Mouse (Mus musculus) MEL (cell line): ENCODE measurements at regions not wholly inside any gene's neighbourhood (a gene's known extent, or its start where the extent isn't known, plus 50 kb on each side); places are given as distances from the start of the nearest gene placed in this dataset.

Source experiments
- DNase-seq: peaks from one replicate; pipeline ENCODE4 v3.0.0; 2011; ENCODE audit warnings: low read depth, low spot score
- H3K27ac ChIP-seq: 2 replicates; pipeline ENCODE4 v1.5.1; 2012; ENCODE audit warnings: low read depth, mild to moderate bottlenecking, control low read depth, low read length, moderate library complexity; ENCODE audit not compliant: control insufficient read depth
- H3K27me3 ChIP-seq, 2 experiments: fragments of 150-350 bp in 1 of 2; sonication (generic) in 1 of 2; 2 replicates each; pipeline ENCODE4 v1.6.1; 2012; ENCODE audit warnings: low read length in 2 of 2, mild to moderate bottlenecking in 2 of 2, improper control_type of control experiment in 1 of 2, moderate library complexity in 1 of 2; ENCODE audit not compliant: insufficient read depth in 2 of 2, control insufficient read depth in 1 of 2
- H3K36me3 ChIP-seq, 2 experiments: 2 replicates each; pipeline ENCODE4 v1.6.1; 2012 to 2014; ENCODE audit warnings: low read length in 2 of 2, improper control_type of control experiment in 1 of 2, inconsistent platforms in 1 of 2, mild to moderate bottlenecking in 1 of 2; ENCODE audit not compliant: insufficient read depth in 2 of 2, control insufficient read depth in 1 of 2
- H3K4me1 ChIP-seq, 2 experiments: fragments of 150-350 bp in 1 of 2; sonication (generic) in 1 of 2; 2 replicates each; pipeline ENCODE4 v1.6.1; 2012; ENCODE audit warnings: low read length in 2 of 2, improper control_type of control experiment in 1 of 2, mild to moderate bottlenecking in 1 of 2; ENCODE audit not compliant: insufficient read depth in 2 of 2, control insufficient read depth in 1 of 2
- H3K4me3 ChIP-seq, 2 experiments: fragments of 150-350 bp in 1 of 2; sonication (generic) in 1 of 2; 2 replicates each; pipeline ENCODE4 v1.5.1; 2012; ENCODE audit warnings: low read depth in 2 of 2, low read length in 2 of 2, mild to moderate bottlenecking in 2 of 2, moderate library complexity in 2 of 2, control low read depth in 1 of 2, improper control_type of control experiment in 1 of 2; ENCODE audit not compliant: control insufficient read depth in 1 of 2, insufficient read depth in 1 of 2
- H3K79me2 ChIP-seq: 2 replicates; pipeline ENCODE4 v1.6.1; 2012; ENCODE audit warnings: mild to moderate bottlenecking, low read length, moderate library complexity; ENCODE audit not compliant: control insufficient read depth, poor library complexity, insufficient read depth
- H3K9ac ChIP-seq: 2 replicates; pipeline ENCODE4 v1.6.1; 2012; ENCODE audit warnings: low read depth, mild to moderate bottlenecking, control low read depth, low read length, moderate library complexity; ENCODE audit not compliant: control insufficient read depth, poor library complexity, severe bottlenecking
- H3K9me3 ChIP-seq: fragments of 150-350 bp; sonication (generic); replicated peaks from 2 replicates; pipeline ENCODE4 v1.6.1; 2012; ENCODE audit warnings: mild to moderate bottlenecking, low read length, improper control_type of control experiment, moderate library complexity; ENCODE audit not compliant: insufficient read depth
- CHD1 ChIP-seq: IDR thresholded peaks from 2 replicates; pipeline ENCODE4 v1.6.1; 2012; ENCODE audit warnings: low read depth, mild to moderate bottlenecking, inconsistent platforms, low read length, improper control_type of control experiment
- CHD2 ChIP-seq: IDR thresholded peaks from 2 replicates; pipeline ENCODE4 v1.6.1; 2011; ENCODE audit warnings: low read length, improper control_type of control experiment
- CTCF ChIP-seq, 3 experiments: IDR thresholded peaks in 2 of 3; conservative IDR thresholded peaks in 1 of 3; 2 replicates each; pipeline ENCODE4 v1.5.1; 2011 to 2012; ENCODE audit warnings: low read length in 3 of 3, low read depth in 2 of 3, mild to moderate bottlenecking in 2 of 3, improper control_type of control experiment in 1 of 3, inconsistent platforms in 1 of 3, mixed read lengths in 1 of 3, moderate library complexity in 1 of 3; ENCODE audit not compliant: control insufficient read depth in 1 of 3, insufficient read depth in 1 of 3, poor library complexity in 1 of 3, severe bottlenecking in 1 of 3
- E2F4 ChIP-seq: IDR thresholded peaks from 2 replicates; pipeline ENCODE4 v1.6.1; 2011; ENCODE audit warnings: low read depth, low read length, improper control_type of control experiment, borderline replicate concordance
- EP300 ChIP-seq, 2 experiments: IDR thresholded peaks; 2 replicates each; pipeline ENCODE4 v1.6.1; 2011; ENCODE audit warnings: improper control_type of control experiment in 2 of 2, low read length in 2 of 2, low read depth in 1 of 2, mild to moderate bottlenecking in 1 of 2
- ETS1 ChIP-seq: IDR thresholded peaks from 2 replicates; pipeline ENCODE4 v1.6.1; 2012; ENCODE audit warnings: low read depth, mild to moderate bottlenecking, inconsistent platforms, low read length, improper control_type of control experiment, moderate library complexity
- GABPA ChIP-seq: IDR thresholded peaks from 2 replicates; pipeline ENCODE4 v1.6.1; 2012; ENCODE audit warnings: low read depth, mild to moderate bottlenecking, inconsistent platforms, low read length, improper control_type of control experiment, moderate library complexity
- GATA1 ChIP-seq: IDR thresholded peaks from 2 replicates; pipeline ENCODE4 v1.6.1; 2011; ENCODE audit warnings: low read depth, low read length, improper control_type of control experiment
- MAX ChIP-seq: IDR thresholded peaks from 2 replicates; pipeline ENCODE4 v1.6.1; 2011; ENCODE audit warnings: low read length, improper control_type of control experiment
- MAZ ChIP-seq: IDR thresholded peaks from 2 replicates; pipeline ENCODE4 v1.6.1; 2012; ENCODE audit warnings: low read depth, mild to moderate bottlenecking, inconsistent platforms, low read length, improper control_type of control experiment
- MEF2A ChIP-seq: IDR thresholded peaks from 2 replicates; pipeline ENCODE4 v1.6.1; 2014; ENCODE audit warnings: low read depth, mild to moderate bottlenecking, inconsistent platforms, low read length, improper control_type of control experiment; ENCODE audit not compliant: poor library complexity, insufficient replicate concordance, severe bottlenecking; ENCODE audit errors: extremely low read depth
- MXI1 ChIP-seq: IDR thresholded peaks from 2 replicates; pipeline ENCODE4 v1.6.1; 2011; ENCODE audit warnings: mild to moderate bottlenecking, low read depth, low read length, improper control_type of control experiment
- MYB ChIP-seq: IDR thresholded peaks from 2 replicates; pipeline ENCODE4 v1.6.1; 2011; ENCODE audit warnings: mild to moderate bottlenecking, low read depth, low read length, improper control_type of control experiment
- NRF1 ChIP-seq: IDR thresholded peaks from 2 replicates; pipeline ENCODE4 v1.6.1; 2014; ENCODE audit warnings: low read depth, mild to moderate bottlenecking, inconsistent platforms, low read length, improper control_type of control experiment, moderate library complexity; ENCODE audit not compliant: poor library complexity, insufficient read depth, severe bottlenecking
- POLR2A ChIP-seq, 2 experiments: IDR thresholded peaks; 2 replicates each; pipeline ENCODE4 v1.6.1; 2011 to 2012; ENCODE audit warnings: low read length in 2 of 2, mild to moderate bottlenecking in 2 of 2, control low read depth in 1 of 2, improper control_type of control experiment in 1 of 2, low read depth in 1 of 2, moderate library complexity in 1 of 2; ENCODE audit not compliant: control insufficient read depth in 1 of 2, insufficient read depth in 1 of 2, poor library complexity in 1 of 2
- SIN3A ChIP-seq: IDR thresholded peaks from 2 replicates; pipeline ENCODE4 v1.6.1; 2012; ENCODE audit warnings: low read length, improper control_type of control experiment, inconsistent platforms
- TAL1 ChIP-seq: IDR thresholded peaks from 2 replicates; pipeline ENCODE4 v1.6.1; 2012; ENCODE audit warnings: mild to moderate bottlenecking, inconsistent platforms, low read length, moderate library complexity, mixed read lengths
- TCF12 ChIP-seq: IDR thresholded peaks from 2 replicates; pipeline ENCODE4 v1.6.1; 2014; ENCODE audit warnings: low read depth, mild to moderate bottlenecking, inconsistent platforms, low read length, improper control_type of control experiment, moderate library complexity
- ZKSCAN1 ChIP-seq: IDR thresholded peaks from 2 replicates; pipeline ENCODE4 v1.6.1; 2012; ENCODE audit warnings: low read depth, mild to moderate bottlenecking, inconsistent platforms, low read length, improper control_type of control experiment, moderate library complexity

GRCm38 (mm10) chr16:93219731-93220130 lies 384.1 kb downstream of the Setd4 start (continued):
- TF ChIP-seq GATA1 (peak; percentile 99), POLR2A (IDR thresholded peaks at IDR 0.05; ENCODE audit: control insufficient read depth in 1 of 2, insufficient read depth in 1 of 2, low read depth in 1 of 2, low read length in 2 of 2, poor library complexity in 1 of 2) (no peak), EP300 (IDR thresholded peaks at IDR 0.05; ENCODE audit: low read depth in 1 of 2, low read length in 2 of 2) (peak; percentile 93 to 96), MXI1 (peak; percentile 91), CHD2 (no peak), CHD1 (no peak), E2F4 (no peak), MAX (peak; percentile 64; the same call in 1 of the 2 replicates)
- TF ChIP-seq, all 39 proteins: peak for 15

GRCm38 (mm10) chr16:93218402-93218801 lies 385.5 kb downstream of the Setd4 start:
- no peaks in the 10 kb centered on the region for H3K27me3 ChIP-seq
- H3K36me3 ChIP-seq, result peaks cover 0 to 65% of the 10 kb centered on the region in 2 experiments; a peak in 2 of 4 replicates
- TF ChIP-seq CTCF (IDR thresholded peaks at IDR 0.05 in 2 of 3, conservative IDR thresholded peaks at IDR 0.05 in 1 of 3; ENCODE audit: control insufficient read depth in 1 of 3, insufficient read depth in 1 of 3, low read depth in 2 of 3, low read length in 3 of 3, poor library complexity in 1 of 3, severe bottlenecking in 1 of 3) (peak; percentile 36 to 47 (median 41); a peak in 5 of 6 replicates), MYB (no peak)
- H3K27ac ChIP-seq, result peak overlapping the region; percentile 70
- no peaks in the 10 kb centered on the region for H3K79me2 ChIP-seq
- no peak for DNase-seq
- no peak overlapping the region for H3K9ac ChIP-seq
- H3K4me3 ChIP-seq, result no peak overlapping the region
- peaks cover 43 to 71% of the 10 kb centered on the region in 2 experiments for H3K4me1 ChIP-seq
- no peaks in the 10 kb centered on the region for H3K9me3 ChIP-seq

- peak overlapping the region; percentile 70 for H3K27ac ChIP-seq
- no peaks in the 10 kb centered on the region for H3K9me3 ChIP-seq
- no peak overlapping the region for H3K4me3 ChIP-seq
- no peaks in the 10 kb centered on the region for H3K79me2 ChIP-seq
- TF ChIP-seq CHD2, result no peak
- TF ChIP-seq SIN3A, result peak; percentile 55
- peak; percentile 63 for TF ChIP-seq TCF12
- no peak for TF ChIP-seq NRF1
- TF ChIP-seq ZKSCAN1, result no peak
- peak in 1 of 2 experiments; percentile 48; a peak in 2 of 4 replicates for TF ChIP-seq EP300 (IDR thresholded peaks at IDR 0.05; ENCODE audit: low read depth in 1 of 2, low read length in 2 of 2)
- no peak for TF ChIP-seq MYB
- TF ChIP-seq CHD1, result no peak
- peak; percentile 85 for TF ChIP-seq ETS1
- TF ChIP-seq CTCF (IDR thresholded peaks at IDR 0.05 in 2 of 3, conservative IDR thresholded peaks at IDR 0.05 in 1 of 3; ENCODE audit: control insufficient read depth in 1 of 3, insufficient read depth in 1 of 3, low read depth in 2 of 3, low read length in 3 of 3, poor library complexity in 1 of 3, severe bottlenecking in 1 of 3), result no peak
- no peak for TF ChIP-seq MEF2A
- TF ChIP-seq TAL1, result peak; percentile 68
- TF ChIP-seq GABPA, result no peak
- no peak; the same call in 1 of the 2 replicates for TF ChIP-seq MAX
- TF ChIP-seq GATA1, result peak; percentile 42; the same call in 1 of the 2 replicates
- TF ChIP-seq MAZ, result 0 out of 2 replicates have a peak, but pooled peaks have one; percentile 21
- TF ChIP-seq, all 39 proteins: peak for 7
- H3K4me1 ChIP-seq, result peaks cover 43 to 72% of the 10 kb centered on the region in 2 experiments
- H3K9ac ChIP-seq, result peak overlapping the region; percentile 2
- DNase-seq, result peak; percentile 60
- peaks cover 0 to 67% of the 10 kb centered on the region in 2 experiments; a peak in 2 of 4 replicates for H3K36me3 ChIP-seq
- no peaks in the 10 kb centered on the region for H3K27me3 ChIP-seq
Measured at GRCm38 (mm10) chr16:93217600-93218226, 386.1 kb downstream of the Setd4 start.
